Mouse (Mus musculus): Measurements from ENCODE around the gene E4f1. TPM values are rescaled to one million over a fixed set of nuclear protein-coding genes. Genes with fewer than 3 reads are reported as not detected.
A peak's percentile ranks its signal among the peaks of the same experiment; 100 is the strongest.
"Not testable (repeated sequence)": the region's sequence is repeated elsewhere in the genome, so short reads cannot be mapped to it uniquely, and the experiment has no call there.

The E4f1 gene
- total RNA-seq, 2 experiments from 2014 or later = 11.0 to 12.4 TPM

GRCm38 (mm10) chr17:24463374-24464133 is 6.6 kb downstream of the E4f1 start:
- no peak for DNase-seq
- intact Hi-C loops (cut with DNase I) = no loop called here

DNA sequence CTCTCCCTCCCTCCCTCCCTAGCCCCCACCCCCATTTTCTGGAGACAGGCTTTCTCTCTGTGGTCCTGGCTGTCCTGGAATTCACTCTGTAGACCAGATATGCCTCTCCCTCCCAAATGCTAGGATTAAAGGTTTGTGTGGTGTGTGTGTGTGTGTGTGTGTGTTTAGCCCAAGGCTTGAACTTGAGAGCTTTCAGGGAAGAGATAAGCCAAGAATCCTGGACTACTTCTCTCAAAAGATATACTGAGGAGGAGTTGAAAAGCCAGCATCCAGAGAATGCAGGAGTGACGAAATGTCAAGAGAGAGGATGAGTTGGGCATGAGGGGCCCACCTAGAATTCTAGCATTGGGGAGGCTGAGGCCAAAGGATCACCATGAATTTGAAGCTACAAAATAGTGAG is 7.2 kb downstream of the E4f1 start:
- DNase-seq = no peak
- intact Hi-C loops (cut with DNase I) = no loop called here

DNA sequence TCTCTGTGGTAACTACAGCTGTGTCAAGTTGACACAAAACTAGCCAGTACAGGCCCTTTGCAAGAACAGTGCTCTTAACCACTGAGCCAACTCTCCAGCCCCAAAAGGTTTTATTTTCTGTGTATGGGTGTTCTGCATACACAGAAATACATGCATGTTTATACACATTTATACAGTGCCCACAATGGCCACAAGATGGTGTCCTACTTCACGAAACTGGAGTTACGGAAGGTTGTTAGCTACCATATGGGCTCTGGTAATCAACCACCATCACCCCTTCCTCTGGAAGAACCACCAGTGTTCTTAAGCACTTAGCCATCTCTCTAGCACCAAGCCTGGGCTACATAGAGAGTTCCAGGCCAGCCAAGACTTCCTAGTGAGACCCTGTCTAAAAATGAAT is 8.5 kb downstream of the E4f1 start:
- intact Hi-C loops (cut with DNase I) = no loop called here
- DNase-seq = no peak

DNA sequence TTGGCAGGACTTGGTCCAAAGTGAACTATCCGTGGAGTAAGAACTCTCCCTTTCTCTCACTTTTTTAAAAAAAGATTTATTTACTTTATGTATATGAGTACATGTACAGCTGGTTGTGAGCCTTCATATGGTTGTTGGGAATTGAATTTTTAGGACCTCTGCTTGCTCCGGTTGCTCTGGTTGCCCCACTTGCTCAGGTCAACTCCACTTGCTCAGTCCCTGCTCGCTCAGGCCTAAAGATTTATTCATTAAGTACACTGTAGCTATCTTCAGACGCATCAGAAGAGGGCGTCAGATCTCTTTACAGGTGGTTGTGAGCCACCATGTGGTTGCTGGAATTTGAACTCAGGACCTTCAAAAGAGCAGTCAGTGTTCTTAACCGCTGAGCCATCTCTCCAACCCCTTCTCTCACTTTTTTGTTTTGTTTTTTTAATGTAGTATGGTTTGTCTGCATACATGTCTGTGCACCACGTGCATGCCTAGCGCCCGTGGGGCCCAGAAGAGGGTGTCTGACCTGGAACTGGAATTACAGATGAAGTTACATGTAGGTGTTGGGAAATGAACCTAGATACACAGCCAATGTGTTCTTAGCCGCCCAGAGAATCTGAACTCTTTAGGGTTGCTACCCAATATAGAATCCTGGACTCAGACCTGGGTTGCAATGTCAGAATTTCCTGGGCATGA is 14.4 kb downstream of the E4f1 start:
- intact Hi-C loops (cut with DNase I); DNase-seq: not testable (repeated sequence)

GRCm38 (mm10) chr17:24454756-24455522 is 15.2 kb downstream of the E4f1 start:
- intact Hi-C loops (cut with DNase I) = no loop called here
- DNase-seq = peak; percentile 99

GRCm38 (mm10) chr17:24454218-24454755 is 15.8 kb downstream of the E4f1 start:
- intact Hi-C loops (cut with DNase I) = no loop called here
- no peak for DNase-seq

GRCm38 (mm10) chr17:24453372-24453771 is 16.7 kb downstream of the E4f1 start:
- intact Hi-C loops (cut with DNase I) = no loop called here
- no peak for DNase-seq

DNA sequence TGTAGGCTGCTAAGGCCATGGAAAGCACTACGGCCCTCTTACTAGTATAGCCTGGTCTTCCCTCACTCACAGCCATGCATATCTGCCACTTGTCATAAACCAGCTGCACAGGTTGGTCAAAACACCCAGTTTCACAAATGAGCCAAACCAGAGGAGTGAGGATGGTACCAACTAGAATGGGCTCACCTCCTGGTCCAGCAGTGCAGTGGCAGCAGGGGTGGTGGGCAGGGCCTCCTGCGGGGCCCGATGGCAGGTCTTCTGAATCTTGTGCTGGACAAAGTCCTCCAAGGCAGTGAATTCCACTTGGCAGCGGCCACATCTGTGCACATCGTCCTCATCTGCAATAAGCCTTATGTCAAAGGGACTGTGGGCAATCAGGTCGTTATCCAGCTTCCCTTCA is 18.9 kb downstream of the E4f1 start:
- DNase-seq = no peak
- intact Hi-C loops (cut with DNase I) = no loop called here

- DNase-seq = no peak
- intact Hi-C loops (cut with DNase I) = no loop called here
Observed at GRCm38 (mm10) chr17:24449507-24449906, 20.6 kb downstream of the E4f1 start.

DNA sequence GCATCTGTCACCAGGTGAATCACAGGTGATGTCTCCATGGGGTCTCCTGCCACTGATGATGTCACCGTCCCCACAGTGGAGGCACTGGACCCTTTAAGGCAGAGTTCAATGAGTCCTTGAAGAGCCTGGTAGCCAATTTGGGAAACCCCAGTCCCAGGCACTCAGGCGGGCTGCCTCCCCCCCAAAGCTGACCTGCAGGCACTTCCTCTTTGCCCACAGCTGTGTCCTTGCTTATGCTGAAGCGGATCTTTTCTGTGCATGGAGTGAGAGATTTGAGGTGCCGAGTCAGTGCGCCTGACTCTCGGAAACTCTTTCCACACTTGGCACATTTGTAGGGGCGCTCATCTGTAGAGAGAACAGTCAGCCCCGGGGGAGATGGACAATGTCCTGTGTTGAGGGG is 23.5 kb downstream of the E4f1 start:
- no peak for DNase-seq
- intact Hi-C loops (cut with DNase I) = no loop called here

DNA sequence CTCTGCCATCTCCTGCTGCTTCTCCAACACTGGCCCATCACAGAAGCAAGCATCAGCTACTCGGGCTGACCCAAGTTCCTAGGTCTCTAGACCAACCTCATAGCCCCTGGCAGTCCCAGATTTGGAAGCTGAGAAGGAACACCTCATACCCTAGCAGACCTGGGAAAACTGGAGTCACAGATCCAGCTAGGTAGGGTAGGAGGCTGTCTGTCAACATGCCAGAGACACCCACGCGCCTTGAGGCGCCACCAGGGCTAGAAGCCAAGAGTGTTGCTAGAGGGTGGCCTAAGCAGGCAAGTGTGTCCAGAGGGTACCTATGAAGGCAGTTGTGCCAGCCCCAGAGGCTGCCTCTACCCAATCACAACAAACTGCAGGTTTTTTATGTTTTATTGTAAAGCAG is 26.7 kb downstream of the E4f1 start:
- DNase-seq = no peak
- intact Hi-C loops (cut with DNase I) = no loop called here

DNA sequence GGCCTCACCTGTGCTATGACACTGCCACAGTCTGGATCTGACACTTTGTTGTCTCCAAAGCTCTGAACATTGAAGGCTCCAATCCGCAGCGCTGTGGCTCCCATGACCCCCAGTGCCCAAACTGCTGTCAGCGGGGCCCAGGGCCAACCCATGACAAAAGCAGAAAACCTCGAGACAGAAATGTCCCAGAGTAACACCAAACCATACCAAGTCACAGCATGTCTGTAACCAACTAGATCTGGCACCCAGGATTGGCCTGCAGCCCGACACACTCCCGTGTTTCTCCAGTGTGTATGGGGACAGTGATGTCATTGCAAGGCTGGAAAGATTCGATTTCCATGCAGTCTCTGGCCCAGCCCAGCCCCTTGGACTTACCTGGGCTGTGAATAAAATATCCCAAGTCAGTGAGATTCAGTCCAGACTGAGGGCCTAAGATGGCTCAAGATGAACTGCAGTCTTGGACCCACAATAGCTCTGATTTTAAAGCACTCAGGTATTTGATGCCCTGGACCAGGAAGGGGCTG is 27.4 kb downstream of the E4f1 start, which contains the start of gene Dnase1l2:
Dnase1l2 (minus strand) TSS at position 474 of the 524 bp plus-strand sequence.
- no peak for DNase-seq
- intact Hi-C loops (cut with DNase I) = no loop called here

GRCm38 (mm10) chr17:24442107-24442506 is 28.0 kb downstream of the E4f1 start:
- no peak for DNase-seq

DNA sequence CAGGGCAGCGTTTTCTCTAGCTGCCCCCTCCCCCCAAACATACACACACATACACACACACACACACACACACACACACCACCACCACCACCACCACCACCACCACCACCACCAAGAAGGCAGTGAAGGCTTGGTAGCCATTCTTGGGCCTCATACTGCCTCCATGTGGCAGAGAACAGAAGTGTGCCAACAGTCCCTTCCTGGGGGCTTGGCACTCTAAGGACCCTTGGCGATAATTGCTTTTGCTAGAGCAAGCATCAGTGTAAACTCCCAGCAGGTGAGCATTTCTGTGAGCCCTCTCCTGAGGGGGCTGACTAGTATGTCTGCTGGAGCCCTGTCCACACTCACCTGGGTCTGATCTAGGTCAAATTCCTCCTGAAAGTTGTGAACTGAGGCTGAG is 29.0 kb downstream of the E4f1 start:
- intact Hi-C loops (cut with DNase I) = no loop called here
- DNase-seq = no peak

More at GRCm38 (mm10) chr17:24442107-24442506, 28.0 kb downstream of the E4f1 start:
- intact Hi-C loops (cut with DNase I) = no loop called here

- intact Hi-C loops (cut with DNase I) = no loop called here
Observed at GRCm38 (mm10) chr17:24440377-24440776, 29.7 kb downstream of the E4f1 start.

DNA sequence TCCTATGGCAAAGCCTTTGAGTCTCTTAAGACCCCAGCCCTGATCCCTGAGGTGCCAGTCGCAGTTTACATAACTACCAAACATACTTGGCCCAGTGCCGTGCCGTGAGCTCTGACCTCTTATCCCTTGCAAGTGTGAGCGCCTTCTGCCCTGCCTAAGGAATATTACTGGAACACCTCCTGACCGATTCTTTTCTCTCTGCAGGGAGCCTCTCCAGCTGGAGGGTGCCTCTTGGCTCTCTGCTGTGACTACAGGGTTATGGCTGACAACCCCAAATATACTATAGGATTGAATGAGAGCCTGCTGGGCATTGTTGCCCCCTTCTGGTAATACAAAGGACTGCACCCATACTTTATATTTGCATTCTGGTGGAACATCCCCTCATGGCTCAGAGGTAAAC is 33.1 kb downstream of the E4f1 start:
- no peak for DNase-seq
- intact Hi-C loops (cut with DNase I) = loop anchor here (5.0 kb wide), 1 partner anchor 265 kb away; no protein-coding TSS in a partner anchor

More at GRCm38 (mm10) chr17:24440377-24440776, 29.7 kb downstream of the E4f1 start:
- DNase-seq = no peak

- intact Hi-C loops (cut with DNase I) = no loop called here
- DNase-seq = peak; percentile 29 to 61
Observed at GRCm38 (mm10) chr17:24429201-24429983, 40.7 kb downstream of the E4f1 start.

GRCm38 (mm10) chr17:24427170-24427557 is 42.9 kb downstream of the E4f1 start:
- intact Hi-C loops (cut with DNase I) = no loop called here

DNA sequence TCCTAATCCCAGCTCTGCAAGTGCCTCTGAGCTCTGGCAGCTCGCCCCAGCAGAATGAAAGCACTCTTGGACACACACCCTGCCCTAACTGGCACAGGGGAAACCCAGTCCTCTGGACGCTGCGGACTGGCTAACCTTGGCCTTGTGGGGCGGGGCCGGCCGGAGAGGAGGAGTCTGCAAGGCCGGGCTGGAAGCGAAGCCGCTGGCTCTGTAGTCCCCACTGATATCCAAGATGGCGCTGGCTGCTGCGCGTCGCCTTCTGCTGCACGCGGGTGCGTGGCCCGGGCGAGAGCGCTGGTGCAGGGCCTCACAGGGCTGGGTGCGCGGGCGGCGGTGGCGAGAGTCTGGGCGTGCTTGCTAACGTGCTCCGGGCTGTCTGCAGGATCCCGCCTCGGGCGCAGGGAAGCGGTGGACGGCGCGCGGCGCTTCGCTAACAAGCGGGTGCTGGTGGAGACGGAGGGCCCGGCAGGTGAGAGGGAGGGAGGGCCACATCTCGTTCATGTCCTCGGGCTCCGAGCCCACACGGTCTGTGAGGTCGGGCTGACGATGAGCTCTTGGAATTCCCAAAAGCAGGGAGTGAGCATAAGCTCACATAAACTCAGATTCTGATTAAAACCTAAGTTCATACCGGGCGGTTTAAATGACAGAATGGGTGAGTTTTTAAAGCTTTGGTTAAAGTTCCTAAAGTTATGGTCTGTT is 43.5 kb downstream of the E4f1 start, which contains the start of gene Eci1:
Eci1 (plus strand) TSS at position 171 of the 699 bp plus-strand sequence.
- peak; percentile 93 for DNase-seq
- intact Hi-C loops (cut with DNase I) = no loop called here

More at GRCm38 (mm10) chr17:24427170-24427557, 42.9 kb downstream of the E4f1 start:
- DNase-seq = no peak
